Mouse (Mus musculus) adrenal gland, postnatal 14 days (tissue): ENCODE results near the gene Auh. TPM values are rescaled to one million over a fixed set of nuclear protein-coding genes. Genes with fewer than 3 reads are reported as not detected.

Source experiments
- DNase-seq: peaks from one replicate; pipeline ENCODE4 v3.0.0; 2021; ENCODE audit warnings: mixed read lengths
- total RNA-seq: library from RNA; stranded (reverse); gene quantifications from 2 replicates; pipeline ENCODE4 v1.2.3, GENCODE M21; 2021

The Auh gene
- total RNA-seq, 1 experiment from 2014 or later = 128 TPM

DNA sequence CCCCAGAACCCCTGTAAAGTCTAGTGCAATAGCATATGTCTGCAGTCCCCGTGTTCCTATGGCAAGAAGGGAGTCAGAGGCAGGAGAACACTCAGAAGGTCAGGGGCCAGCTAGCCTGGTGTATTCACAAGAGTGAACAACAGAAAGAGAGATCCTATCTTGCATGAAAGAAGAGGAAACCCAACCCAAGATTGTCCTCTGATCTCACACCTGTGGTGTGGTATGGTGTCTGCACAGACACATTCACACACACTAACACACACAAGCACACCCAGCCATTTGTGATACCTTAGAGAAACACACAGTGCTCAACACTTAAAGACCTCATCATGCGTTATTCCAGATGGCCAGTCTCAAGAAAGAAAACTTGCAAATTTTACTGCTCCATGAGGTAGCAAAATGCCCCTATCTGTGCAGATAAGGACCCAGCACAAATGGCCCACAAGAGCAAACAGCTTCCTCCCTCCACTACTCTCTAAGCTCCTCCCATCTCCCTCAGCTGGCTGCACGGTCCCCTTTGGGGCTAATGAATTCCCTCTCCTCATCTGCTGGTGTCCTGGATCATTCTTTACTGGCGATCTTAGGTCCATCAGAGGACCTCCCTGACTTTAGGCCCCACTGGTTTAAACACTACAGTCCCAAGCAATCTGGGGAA is 128.7 kb downstream of the Auh start:
- no peak for DNase-seq

DNA sequence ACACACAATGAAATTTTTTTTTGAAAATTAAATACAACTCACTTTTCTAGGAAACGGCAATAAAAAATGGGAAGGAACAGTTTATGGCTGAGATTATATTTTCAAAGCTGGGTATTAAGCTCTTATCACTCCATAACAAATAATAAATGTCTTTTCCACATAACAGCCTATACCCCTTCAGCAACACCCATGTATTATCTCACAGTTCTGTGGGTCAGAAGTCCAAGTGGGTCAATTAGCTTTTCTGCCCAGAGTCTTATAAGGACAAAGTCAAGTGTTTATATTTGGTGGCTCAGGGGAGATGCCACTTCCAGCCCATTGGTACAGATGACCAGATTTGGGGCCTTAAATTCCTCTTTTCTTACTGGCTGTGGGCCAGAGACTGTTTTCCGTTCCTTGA is 129.4 kb downstream of the Auh start:
- no peak for DNase-seq

DNA sequence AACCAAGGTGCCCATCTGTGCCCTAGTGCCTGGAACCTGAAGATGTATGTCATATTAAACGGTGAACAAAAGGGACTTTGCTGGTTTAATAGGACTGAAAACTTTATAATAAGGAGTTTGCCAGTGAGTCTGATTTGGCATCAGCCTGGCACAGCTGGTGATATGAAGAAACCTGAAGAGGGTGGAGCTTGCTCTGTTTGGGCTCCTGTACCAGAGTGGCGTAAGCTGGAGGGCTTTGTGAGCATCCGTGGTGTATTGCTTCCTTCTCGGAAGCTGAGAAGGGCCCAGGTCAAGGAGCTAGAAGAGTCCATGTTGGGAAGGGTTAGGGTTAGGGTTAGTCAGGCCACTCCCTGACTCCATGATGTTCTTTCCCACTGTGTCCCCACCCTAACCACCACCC is 135.2 kb downstream of the Auh start:
- no peak for DNase-seq

DNA sequence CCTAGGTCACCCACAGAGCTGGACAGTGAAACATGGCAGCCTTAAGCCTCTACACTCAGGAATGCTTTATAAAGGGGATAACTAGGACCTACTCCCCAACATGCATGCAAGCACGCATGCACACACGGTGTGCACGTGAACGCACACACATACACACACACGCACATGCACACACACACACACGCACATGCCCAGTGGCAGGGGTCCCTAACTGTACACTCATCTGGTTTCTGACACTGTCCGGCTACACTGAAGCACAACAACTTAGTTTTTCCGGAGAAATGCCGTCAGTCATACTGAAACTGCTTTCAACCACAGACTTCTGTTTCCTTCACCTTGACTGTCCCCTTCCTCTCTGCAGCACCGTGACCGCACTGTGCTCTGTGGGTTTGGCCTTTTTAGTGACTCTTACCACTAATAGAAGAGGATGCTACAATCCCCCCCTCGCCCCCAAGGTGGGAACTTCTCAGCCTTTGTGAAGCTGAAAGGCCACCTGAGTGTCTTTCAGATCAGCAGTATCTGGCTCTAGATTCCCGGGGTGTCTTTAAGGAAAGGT is 136.0 kb downstream of the Auh start:
- no peak for DNase-seq

DNA sequence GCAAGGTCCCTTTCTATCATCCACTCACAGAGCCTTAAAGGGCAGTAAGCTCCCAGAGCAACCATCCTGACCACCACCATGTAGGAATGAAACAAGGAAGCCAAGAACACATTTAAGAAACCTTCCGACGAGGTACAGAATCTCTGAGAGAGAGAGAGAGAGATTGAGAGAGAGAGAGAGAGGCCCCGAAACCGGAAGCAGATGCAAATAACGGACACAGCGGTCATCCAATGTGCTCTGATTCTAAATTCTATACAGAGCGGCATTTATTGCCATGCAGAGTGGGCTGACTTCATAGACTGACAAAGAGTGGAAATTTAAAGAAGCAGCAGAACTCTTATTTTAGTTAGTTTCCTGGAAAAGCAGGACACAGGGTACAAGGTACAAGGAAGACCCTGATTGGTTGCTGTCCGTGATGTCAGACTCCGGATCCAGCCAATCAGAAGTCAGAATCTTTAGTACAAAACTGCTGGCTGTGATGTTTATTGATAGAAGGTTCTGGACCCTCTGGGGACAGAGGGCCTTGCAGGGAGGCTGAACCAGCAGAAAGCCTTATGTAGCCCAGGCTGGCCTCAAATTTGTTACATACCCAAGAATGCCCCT is 137.1 kb downstream of the Auh start:
- DNase-seq = no peak

DNA sequence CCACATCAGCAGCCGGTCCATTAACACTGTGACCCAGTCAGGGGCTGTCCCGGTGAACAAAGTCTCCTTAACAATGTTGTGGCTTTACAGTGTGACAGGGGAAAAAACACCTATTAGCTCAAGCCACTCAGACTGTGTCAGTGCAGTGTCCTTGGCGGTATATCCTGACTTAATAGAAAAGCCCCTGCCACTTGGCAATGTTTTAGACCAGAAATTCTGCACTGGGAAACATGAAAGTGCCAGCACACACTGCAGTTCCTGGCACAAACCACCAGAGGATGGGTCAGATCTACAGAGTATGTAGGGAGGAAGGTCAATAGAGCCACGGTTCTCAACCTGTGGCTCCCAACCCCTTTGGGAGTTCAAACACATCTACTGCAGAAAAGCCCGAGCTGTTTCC is 138.6 kb downstream of the Auh start:
- no peak for DNase-seq

Other genes starting within 250 kb of the Auh start
- 49.1 and 87.9 TPM in 2 replicates for gene Nfil3, start 51.4 kb upstream of the Auh start, total RNA-seq